8 mouse cellular contexts compared by ENCODE assay signal in genomic region chr7:105738286-105738685, GRCm38 (mm10). TPM values are rescaled to one million over a fixed set of nuclear protein-coding genes. Genes with fewer than 3 reads are reported as not detected.
DNase-seq lines count a peak whose midpoint lies in the region; ATAC-seq lines count a peak whose summit lies in the region.

No protein-coding gene starts in this region.

- H3K27me3 ChIP-seq in kidney, embryonic 14.5 days (ENCODE audit: control insufficient read depth, insufficient read depth, low read length) = no peaks in the 10 kb centered on the region
- no peaks in the 10 kb centered on the region for H3K27me3 ChIP-seq in embryonic facial prominence, embryonic 12.5 days
- H3K27me3 ChIP-seq in hindbrain, embryonic 11.5 days (ENCODE audit: control insufficient read depth, insufficient read depth, low read length) = no peaks in the 10 kb centered on the region

- H3K27ac ChIP-seq in kidney, embryonic 14.5 days (ENCODE audit: low read depth, low read length) = peak overlapping the region; percentile 93
- no peak overlapping the region for H3K27ac ChIP-seq in embryonic facial prominence, embryonic 12.5 days
- 0 out of 2 replicates have a peak overlapping the region, but pooled peaks have one; percentile 20 for H3K27ac ChIP-seq in hindbrain, embryonic 11.5 days (ENCODE audit: low read depth, low read length)
- H3K27ac ChIP-seq in macrophage = peak overlapping the region; percentile 90

- H3K9ac ChIP-seq in kidney, embryonic 14.5 days (ENCODE audit: low read depth, low read length) = peak overlapping the region; percentile 44; the same call in 1 of the 2 replicates
- H3K9ac ChIP-seq in embryonic facial prominence, embryonic 12.5 days = no peak overlapping the region
- H3K9ac ChIP-seq in hindbrain, embryonic 11.5 days (ENCODE audit: low read depth, low read length) = no peak overlapping the region

- H3K79me2 ChIP-seq in macrophage (ENCODE audit: inconsistent target) = peaks cover 65% of the 10 kb centered on the region

- peaks cover 52% of the 10 kb centered on the region for H3K36me3 ChIP-seq in kidney, embryonic 14.5 days (ENCODE audit: control insufficient read depth, insufficient read depth, low read length)
- H3K36me3 ChIP-seq in embryonic facial prominence, embryonic 12.5 days = peaks cover 45% of the 10 kb centered on the region
- peaks cover 2% of the 10 kb centered on the region; the same call in 1 of the 2 replicates for H3K36me3 ChIP-seq in hindbrain, embryonic 11.5 days (ENCODE audit: control insufficient read depth, insufficient read depth, low read length)
- H3K36me3 ChIP-seq in macrophage (ENCODE audit: inconsistent target) = peaks cover 35% of the 10 kb centered on the region

- 76% methylated on average over 2 of the region's 2 CpGs for WGBS in kidney, embryonic 14.5 days
- 69% methylated on average over 2 of the region's 2 CpGs for WGBS in embryonic facial prominence, embryonic 12.5 days
- WGBS in hindbrain, embryonic 11.5 days = 86% methylated on average over 2 of the region's 2 CpGs
- WGBS in macrophage (ENCODE audit: missing documents) = 48% methylated on average over 2 of the region's 2 CpGs

- no peak for DNase-seq in kidney, adult 11 months
- no peak for DNase-seq in hindbrain, embryonic 11.5 days (ENCODE audit: low spot score)
- no peak for DNase-seq in frontal cortex, postnatal 25 days (ENCODE audit: low spot score in 2 of 2)
- DNase-seq in right cerebral cortex, postnatal 25 days = no peak
- no peak for DNase-seq in kidney, adult 18-20 months

- peak overlapping the region; percentile 50 for H3K4me2 ChIP-seq in kidney, embryonic 14.5 days (replicated peaks; ENCODE audit: low read depth, low read length)
- H3K4me2 ChIP-seq in embryonic facial prominence, embryonic 12.5 days (replicated peaks) = peak overlapping the region; percentile 70
- no peak overlapping the region for H3K4me2 ChIP-seq in hindbrain, embryonic 11.5 days (replicated peaks; ENCODE audit: low read depth, low read length)

- H3K4me3 ChIP-seq in kidney, embryonic 14.5 days (ENCODE audit: low read length) = peak overlapping the region; percentile 90
- H3K4me3 ChIP-seq in embryonic facial prominence, embryonic 12.5 days = no peak overlapping the region
- H3K4me3 ChIP-seq in hindbrain, embryonic 11.5 days (ENCODE audit: low read depth, low read length) = no peak overlapping the region
- H3K4me3 ChIP-seq in macrophage (ENCODE audit: inconsistent target) = peak overlapping the region; percentile 99; the same call in 1 of the 2 replicates

- ATAC-seq in kidney, embryonic 14.5 days (ENCODE audit: low FRiP score, low TSS enrichment) = no peak
- ATAC-seq in embryonic facial prominence, embryonic 12.5 days (ENCODE audit: insufficient number of reproducible peaks, insufficient read depth, low FRiP score, low TSS enrichment) = no peak
- no peak for ATAC-seq in hindbrain, embryonic 11.5 days (ENCODE audit: low FRiP score)

- H3K9me3 ChIP-seq in kidney, embryonic 14.5 days (ENCODE audit: control insufficient read depth, low read length) = no peaks in the 10 kb centered on the region
- H3K9me3 ChIP-seq in embryonic facial prominence, embryonic 12.5 days = no peaks in the 10 kb centered on the region
- no peaks in the 10 kb centered on the region for H3K9me3 ChIP-seq in hindbrain, embryonic 11.5 days (ENCODE audit: control insufficient read depth, low read length)

- H3K4me1 ChIP-seq in kidney, embryonic 14.5 days (ENCODE audit: control insufficient read depth, insufficient read depth, low read length) = peaks cover 24% of the 10 kb centered on the region
- peaks cover 29% of the 10 kb centered on the region for H3K4me1 ChIP-seq in embryonic facial prominence, embryonic 12.5 days
- H3K4me1 ChIP-seq in hindbrain, embryonic 11.5 days (replicated peaks; ENCODE audit: control insufficient read depth, insufficient read depth, low read length) = peaks cover 4% of the 10 kb centered on the region; the same call in 1 of the 2 replicates

RNA-seq across cellular contexts. Expression of gene Rrp8, which starts 1.1 kb away (rescaled TPM):
- polyA plus RNA-seq in kidney, embryonic 14.5 days (2014; fragmentation: Nextera tagmentation; extraction: Ambion mirVana) = 28.5 and 46.7 TPM in 2 replicates
- polyA plus RNA-seq in embryonic facial prominence, embryonic 12.5 days (2016; fragmentation: Nextera tagmentation; extraction: Ambion mirVana) = 43.3 and 46.1 TPM in 2 replicates
- 33.1 and 44.1 TPM in 2 replicates for polyA plus RNA-seq in hindbrain, embryonic 11.5 days (2014; fragmentation: Nextera tagmentation; extraction: Ambion mirVana)
- total RNA-seq in macrophage (2018; cell fraction: chromatin; rRNA removed) = 10 to 100 TPM in 21 of 26 experiments, 1 to 10 TPM in 5; 3.9 to 30.1 (median 17.4) TPM
- 10 to 100 TPM in 17 of 26 experiments, 1 to 10 TPM in 9; 7.1 to 17.9 (median 12.1) TPM for total RNA-seq in macrophage (2018; cell fraction: cytosol; rRNA removed)
- total RNA-seq in macrophage (2018; cell fraction: nucleus; rRNA removed) = 10 to 100 TPM in 12 of 26 experiments, 1 to 10 TPM in 14; 3.1 to 24.4 (median 9.5) TPM
- 12.9 to 21.2 TPM (median 19.6 TPM) in 3 replicates for polyA plus RNA-seq in macrophage (2018)

RNA-seq across cellular contexts. Expression of gene Ilk, which starts 1.9 kb away (rescaled TPM):
- 249 and 305 TPM in 2 replicates for polyA plus RNA-seq in kidney, embryonic 14.5 days (2014; fragmentation: Nextera tagmentation; extraction: Ambion mirVana)
- 248 and 257 TPM in 2 replicates for polyA plus RNA-seq in embryonic facial prominence, embryonic 12.5 days (2016; fragmentation: Nextera tagmentation; extraction: Ambion mirVana)
- 252 and 264 TPM in 2 replicates for polyA plus RNA-seq in hindbrain, embryonic 11.5 days (2014; fragmentation: Nextera tagmentation; extraction: Ambion mirVana)
- 100 to 1,000 TPM; 102 to 302 (median 169) TPM for total RNA-seq in macrophage (2018; cell fraction: chromatin; rRNA removed)
- total RNA-seq in macrophage (2018; cell fraction: cytosol; rRNA removed) = 100 to 1,000 TPM in 15 of 26 experiments, 10 to 100 TPM in 11; 79.5 to 162 (median 115) TPM
- total RNA-seq in macrophage (2018; cell fraction: nucleus; rRNA removed) = 100 to 1,000 TPM in 22 of 26 experiments, 10 to 100 TPM in 4; 77.3 to 262 (median 138) TPM
- polyA plus RNA-seq in macrophage (2018) = 135 to 184 TPM (median 156 TPM) in 3 replicates

RNA-seq across cellular contexts. Expression of gene Taf10, which starts 5.9 kb away (rescaled TPM):
- polyA plus RNA-seq in kidney, embryonic 14.5 days (2014; fragmentation: Nextera tagmentation; extraction: Ambion mirVana) = 180 and 241 TPM in 2 replicates
- polyA plus RNA-seq in embryonic facial prominence, embryonic 12.5 days (2016; fragmentation: Nextera tagmentation; extraction: Ambion mirVana) = 175 TPM in 2 replicates
- polyA plus RNA-seq in hindbrain, embryonic 11.5 days (2014; fragmentation: Nextera tagmentation; extraction: Ambion mirVana) = 175 and 191 TPM in 2 replicates
- total RNA-seq in macrophage (2018; cell fraction: chromatin; rRNA removed) = 10 to 100 TPM in 20 of 26 experiments, 1 to 10 TPM in 6; 3.5 to 29.9 (median 15.4) TPM
- total RNA-seq in macrophage (2018; cell fraction: cytosol; rRNA removed) = 100 to 1,000 TPM; 114 to 195 (median 148) TPM
- 10 to 100 TPM; 17.3 to 50.6 (median 30.9) TPM for total RNA-seq in macrophage (2018; cell fraction: nucleus; rRNA removed)
- polyA plus RNA-seq in macrophage (2018) = 97.6 to 148 TPM (median 122 TPM) in 3 replicates

RNA-seq across cellular contexts. Expression of gene Tpp1, which starts 13.7 kb away (rescaled TPM):
- 58.0 and 86.4 TPM in 2 replicates for polyA plus RNA-seq in kidney, embryonic 14.5 days (2014; fragmentation: Nextera tagmentation; extraction: Ambion mirVana)
- polyA plus RNA-seq in embryonic facial prominence, embryonic 12.5 days (2016; fragmentation: Nextera tagmentation; extraction: Ambion mirVana) = 41.9 and 43.3 TPM in 2 replicates
- 43.3 and 51.5 TPM in 2 replicates for polyA plus RNA-seq in hindbrain, embryonic 11.5 days (2014; fragmentation: Nextera tagmentation; extraction: Ambion mirVana)
- 100 to 1,000 TPM in 18 of 26 experiments, 10 to 100 TPM in 8; 60.1 to 289 (median 140) TPM for total RNA-seq in macrophage (2018; cell fraction: chromatin; rRNA removed)
- 100 to 1,000 TPM; 163 to 376 (median 225) TPM for total RNA-seq in macrophage (2018; cell fraction: cytosol; rRNA removed)
- 100 to 1,000 TPM in 25 of 26 experiments, 10 to 100 TPM in 1; 97.8 to 652 (median 294) TPM for total RNA-seq in macrophage (2018; cell fraction: nucleus; rRNA removed)
- polyA plus RNA-seq in macrophage (2018) = 285 to 456 TPM (median 392 TPM) in 3 replicates

RNA-seq across cellular contexts. Expression of gene Dchs1, which starts 49.2 kb away (rescaled TPM):
- 13.1 and 19.0 TPM in 2 replicates for polyA plus RNA-seq in kidney, embryonic 14.5 days (2014; fragmentation: Nextera tagmentation; extraction: Ambion mirVana)
- polyA plus RNA-seq in embryonic facial prominence, embryonic 12.5 days (2016; fragmentation: Nextera tagmentation; extraction: Ambion mirVana) = 27.3 and 28.5 TPM in 2 replicates
- 15.0 and 17.7 TPM in 2 replicates for polyA plus RNA-seq in hindbrain, embryonic 11.5 days (2014; fragmentation: Nextera tagmentation; extraction: Ambion mirVana)
- 1 to 10 TPM in 7 of 26 experiments, under 1 TPM in 19; 0.04 to 2.8 (median 0.68) TPM for total RNA-seq in macrophage (2018; cell fraction: chromatin; rRNA removed)
- 1 to 10 TPM in 7 of 26 experiments, under 1 TPM in 19; 0.29 to 1.6 (median 0.72) TPM for total RNA-seq in macrophage (2018; cell fraction: cytosol; rRNA removed)
- 1 to 10 TPM in 18 of 26 experiments, under 1 TPM in 8; 0.58 to 2.6 (median 1.2) TPM for total RNA-seq in macrophage (2018; cell fraction: nucleus; rRNA removed)
- polyA plus RNA-seq in macrophage (2018) = 0.27 to 1.4 TPM (median 0.47 TPM) in 3 replicates

Comparison
In these comparisons a context has a peak if more than half of its experiments do, and no peak if none do; other contexts are left out.
1. H3K4me3 ChIP-seq: peak in kidney, embryonic 14.5 days (single experiment) and macrophage (single experiment); none in embryonic facial prominence, embryonic 12.5 days (single experiment) and hindbrain, embryonic 11.5 days (single experiment).